Mouse (Mus musculus) ES-Bruce4 (cell line): ENCODE results near the gene Stub1.

Experiments
- EP300 ChIP-seq: IDR thresholded peaks from 2 replicates; pipeline ENCODE4 v1.6.1; 2011; ENCODE audit warnings: low read depth, low read length; ENCODE audit not compliant: insufficient read depth
- POLR2A ChIP-seq: IDR thresholded peaks from one replicate; pipeline ENCODE4 v1.8.1; 2011; ENCODE audit warnings: low read length; ENCODE audit not compliant: insufficient read depth

DNA sequence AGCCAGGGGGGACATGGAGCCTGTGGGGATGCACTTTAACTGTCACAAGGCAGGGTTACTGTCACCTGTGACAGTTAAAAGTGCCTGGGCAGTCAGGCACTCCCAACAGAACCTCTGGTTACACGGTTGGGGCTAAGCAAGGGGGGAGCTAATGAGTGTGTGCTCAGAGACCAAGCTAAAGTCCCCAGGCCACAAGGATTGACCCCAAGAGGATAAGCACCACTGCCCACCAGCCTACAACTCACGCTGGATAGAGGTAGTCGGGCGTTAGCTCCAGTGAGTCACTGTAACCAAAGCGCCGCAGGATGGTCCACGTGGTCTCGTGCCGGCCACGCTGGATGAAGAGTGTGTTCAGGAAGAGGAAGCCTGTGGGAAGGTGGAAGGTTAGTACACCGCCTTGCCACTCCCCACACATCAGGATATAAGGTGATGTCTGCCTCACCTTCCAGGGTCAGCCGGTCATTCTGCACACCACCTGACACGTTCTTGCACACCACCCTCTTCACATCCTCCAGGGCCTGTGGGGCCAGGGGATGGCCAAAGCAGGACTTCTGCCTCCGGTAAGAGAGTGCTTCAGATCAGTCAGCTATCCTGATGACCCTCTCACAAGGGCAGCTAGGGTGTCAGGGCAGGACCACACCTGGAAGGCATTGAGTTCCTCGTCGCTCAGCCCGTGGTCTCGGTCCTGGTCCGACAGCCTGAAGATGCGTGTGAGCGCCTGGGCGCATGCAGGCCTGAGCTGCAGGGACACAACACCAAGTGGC is 8.1 kb upstream of the Stub1 start, which contains the start of gene Gm20683:
- no peak for TF ChIP-seq POLR2A
- no peak for TF ChIP-seq EP300
